Mouse (Mus musculus): ENCODE data around the gene Rbm19. TPM values are rescaled to one million over a fixed set of nuclear protein-coding genes. Genes with fewer than 3 reads are reported as not detected.

The Rbm19 gene
- polyA plus RNA-seq, 1 experiment from 2014 or later, result 27.0 TPM

- Histone ChIP-seq H3K9me3 (replicated peaks; ENCODE audit: control insufficient read depth, low read length) (no peaks in the 10 kb centered on the region), H3K4me2 (ENCODE audit: low read depth, low read length) (no peak overlapping the region), H3K27me3 (ENCODE audit: control insufficient read depth, insufficient read depth, low read length) (no peaks in the 10 kb centered on the region), H3K36me3 (replicated peaks; ENCODE audit: control insufficient read depth, insufficient read depth, low read depth, low read length) (no peaks in the 10 kb centered on the region; the same call in 1 of the 2 replicates), H3K9ac (replicated peaks; ENCODE audit: low read length) (0 out of 2 replicates have a peak overlapping the region, but pooled peaks have one; percentile 19), H3K4me1 (ENCODE audit: control insufficient read depth, insufficient read depth, low read length) (peaks cover 3% of the 10 kb centered on the region; the same call in 1 of the 2 replicates), H3K27ac (replicated peaks; ENCODE audit: low read depth, low read length) (no peak overlapping the region), H3K4me3 (ENCODE audit: low read depth, low read length) (no peak overlapping the region)
- ATAC-seq (replicated peaks; ENCODE audit: insufficient number of reproducible peaks, low FRiP score, low TSS enrichment, low read depth) (peak; percentile 73), DNase-seq (ENCODE audit: low spot score) (peak; percentile 82)
- 34% methylated on average over 11 of the region's 11 CpGs for WGBS
These were observed 29.8 kb downstream of the Rbm19 start for GRCm38 (mm10) chr5:120146051-120146385.

DNA sequence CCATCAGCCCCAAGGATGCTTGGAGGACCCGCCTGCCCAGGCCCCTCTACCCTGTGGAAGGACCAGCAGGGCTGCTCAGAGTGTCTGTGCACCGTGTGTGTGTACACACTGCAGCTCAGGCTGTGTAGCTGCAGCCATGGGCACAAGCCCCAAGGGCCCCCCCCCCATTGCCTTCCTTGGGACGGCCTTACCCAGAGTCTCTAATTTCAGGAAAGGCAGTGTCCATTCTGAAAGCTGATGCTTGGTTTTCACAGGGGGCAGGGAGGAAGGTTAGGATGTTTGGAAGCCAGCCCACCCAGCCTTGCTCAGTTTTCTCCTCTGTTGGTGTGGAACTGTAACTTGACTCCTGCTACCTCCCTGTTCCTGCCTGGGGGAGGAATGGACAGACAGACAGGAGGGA lies 30.6 kb downstream of the Rbm19 start:
- no peaks in the 10 kb centered on the region for H3K9me3 ChIP-seq (replicated peaks; ENCODE audit: control insufficient read depth, low read length)
- no peak overlapping the region for H3K27ac ChIP-seq (replicated peaks; ENCODE audit: low read depth, low read length)
- ATAC-seq (replicated peaks; ENCODE audit: insufficient number of reproducible peaks, low FRiP score, low TSS enrichment, low read depth), result peak; percentile 50; the same call in 1 of the 2 replicates
- no peak overlapping the region for H3K4me2 ChIP-seq (ENCODE audit: low read depth, low read length)
- 43% methylated on average over 3 of the region's 3 CpGs for WGBS
- H3K36me3 ChIP-seq (replicated peaks; ENCODE audit: control insufficient read depth, insufficient read depth, low read depth, low read length), result no peaks in the 10 kb centered on the region; the same call in 1 of the 2 replicates
- DNase-seq (ENCODE audit: low spot score), result peak; percentile 48
- no peak overlapping the region for H3K4me3 ChIP-seq (ENCODE audit: low read depth, low read length)
- no peaks in the 10 kb centered on the region for H3K27me3 ChIP-seq (ENCODE audit: control insufficient read depth, insufficient read depth, low read length)
- no peak overlapping the region for H3K9ac ChIP-seq (replicated peaks; ENCODE audit: low read length)
- H3K4me1 ChIP-seq (ENCODE audit: control insufficient read depth, insufficient read depth, low read length), result peaks cover 3% of the 10 kb centered on the region; the same call in 1 of the 2 replicates

DNA sequence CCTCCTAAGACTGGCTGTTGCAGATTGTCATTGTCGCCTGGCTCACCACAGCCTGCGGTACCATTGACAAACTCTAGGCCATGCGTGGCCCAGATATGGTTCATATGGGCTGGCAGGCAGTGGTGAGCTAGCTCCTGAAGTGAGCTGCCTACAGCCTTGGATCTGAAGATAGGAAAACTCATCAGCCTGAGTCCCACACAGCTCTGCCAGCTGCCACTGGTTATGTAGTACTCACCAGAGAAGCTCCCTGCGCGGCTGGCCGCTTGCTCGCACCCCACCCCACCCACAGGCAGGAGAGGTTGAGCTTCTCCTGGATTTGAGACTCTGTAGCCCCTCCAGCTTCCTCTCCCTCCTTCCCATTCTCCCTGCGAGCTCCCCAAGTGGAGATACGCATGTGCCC lies 32.0 kb downstream of the Rbm19 start:
- Histone ChIP-seq H3K9me3 (replicated peaks; ENCODE audit: control insufficient read depth, low read length) (no peaks in the 10 kb centered on the region), H3K4me3 (ENCODE audit: low read depth, low read length) (no peak overlapping the region), H3K27me3 (ENCODE audit: control insufficient read depth, insufficient read depth, low read length) (no peaks in the 10 kb centered on the region), H3K27ac (replicated peaks; ENCODE audit: low read depth, low read length) (no peak overlapping the region), H3K9ac (replicated peaks; ENCODE audit: low read length) (no peak overlapping the region), H3K4me1 (ENCODE audit: control insufficient read depth, insufficient read depth, low read length) (peaks cover 3% of the 10 kb centered on the region; the same call in 1 of the 2 replicates), H3K36me3 (replicated peaks; ENCODE audit: control insufficient read depth, insufficient read depth, low read depth, low read length) (no peaks in the 10 kb centered on the region; the same call in 1 of the 2 replicates), H3K4me2 (ENCODE audit: low read depth, low read length) (no peak overlapping the region)
- DNase-seq (ENCODE audit: low spot score), result no peak
- no peak for ATAC-seq (replicated peaks; ENCODE audit: insufficient number of reproducible peaks, low FRiP score, low TSS enrichment, low read depth)
- 90% methylated on average over 9 of the region's 9 CpGs for WGBS

- Histone ChIP-seq H3K27me3 (ENCODE audit: control insufficient read depth, insufficient read depth, low read length) (no peaks in the 10 kb centered on the region), H3K27ac (replicated peaks; ENCODE audit: low read depth, low read length) (no peak overlapping the region), H3K4me3 (ENCODE audit: low read depth, low read length) (no peak overlapping the region), H3K9me3 (replicated peaks; ENCODE audit: control insufficient read depth, low read length) (no peaks in the 10 kb centered on the region), H3K4me1 (ENCODE audit: control insufficient read depth, insufficient read depth, low read length) (peaks cover 3% of the 10 kb centered on the region; the same call in 1 of the 2 replicates), H3K9ac (replicated peaks; ENCODE audit: low read length) (no peak overlapping the region), H3K4me2 (ENCODE audit: low read depth, low read length) (no peak overlapping the region), H3K36me3 (replicated peaks; ENCODE audit: control insufficient read depth, insufficient read depth, low read depth, low read length) (no peaks in the 10 kb centered on the region)
- DNase-seq (ENCODE audit: low spot score) (no peak), ATAC-seq (replicated peaks; ENCODE audit: insufficient number of reproducible peaks, low FRiP score, low TSS enrichment, low read depth) (no peak)
- WGBS, result 79% methylated on average over 4 of the region's 4 CpGs
These were observed 34.9 kb downstream of the Rbm19 start for GRCm38 (mm10) chr5:120151145-120151544.

GRCm38 (mm10) chr5:120153140-120153539 lies 36.9 kb downstream of the Rbm19 start:
- no peaks in the 10 kb centered on the region for H3K9me3 ChIP-seq (replicated peaks; ENCODE audit: control insufficient read depth, low read length)
- no peak overlapping the region for H3K9ac ChIP-seq (replicated peaks; ENCODE audit: low read length)
- DNase-seq (ENCODE audit: low spot score), result no peak
- 92% methylated on average over 3 of the region's 3 CpGs for WGBS
- H3K4me3 ChIP-seq (ENCODE audit: low read depth, low read length), result no peak overlapping the region
- ATAC-seq (replicated peaks; ENCODE audit: insufficient number of reproducible peaks, low FRiP score, low TSS enrichment, low read depth), result no peak
- no peaks in the 10 kb centered on the region for H3K36me3 ChIP-seq (replicated peaks; ENCODE audit: control insufficient read depth, insufficient read depth, low read depth, low read length)
- no peak overlapping the region for H3K4me2 ChIP-seq (ENCODE audit: low read depth, low read length)
- no peaks in the 10 kb centered on the region for H3K4me1 ChIP-seq (ENCODE audit: control insufficient read depth, insufficient read depth, low read length)
- H3K27me3 ChIP-seq (ENCODE audit: control insufficient read depth, insufficient read depth, low read length), result no peaks in the 10 kb centered on the region
- no peak overlapping the region for H3K27ac ChIP-seq (replicated peaks; ENCODE audit: low read depth, low read length)

DNA sequence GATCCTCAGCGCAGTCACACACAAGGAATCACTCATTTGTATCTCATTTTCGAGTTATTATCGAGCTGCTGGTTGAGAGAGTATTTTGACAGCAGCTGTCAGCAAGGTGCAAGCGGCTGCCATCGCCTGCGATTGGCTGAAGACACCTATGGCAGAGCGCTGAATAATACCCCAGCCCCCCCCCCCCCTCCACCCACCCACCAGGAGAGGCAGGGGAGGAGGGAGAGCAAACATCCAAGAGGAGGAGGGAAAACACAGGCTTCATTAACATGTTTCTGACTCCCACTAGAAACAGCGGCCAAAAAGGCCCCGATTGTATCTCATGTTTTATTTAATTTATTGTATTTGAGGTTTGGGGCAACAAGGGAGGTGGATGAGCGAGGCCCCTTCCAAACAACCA lies 39.4 kb downstream of the Rbm19 start:
- Histone ChIP-seq H3K9ac (replicated peaks; ENCODE audit: low read length) (no peak overlapping the region), H3K9me3 (replicated peaks; ENCODE audit: control insufficient read depth, low read length) (no peaks in the 10 kb centered on the region), H3K27me3 (ENCODE audit: control insufficient read depth, insufficient read depth, low read length) (no peaks in the 10 kb centered on the region), H3K4me3 (ENCODE audit: low read depth, low read length) (no peak overlapping the region), H3K4me1 (ENCODE audit: control insufficient read depth, insufficient read depth, low read length) (no peaks in the 10 kb centered on the region), H3K36me3 (replicated peaks; ENCODE audit: control insufficient read depth, insufficient read depth, low read depth, low read length) (no peaks in the 10 kb centered on the region), H3K27ac (replicated peaks; ENCODE audit: low read depth, low read length) (no peak overlapping the region), H3K4me2 (ENCODE audit: low read depth, low read length) (no peak overlapping the region)
- no peak for DNase-seq (ENCODE audit: low spot score)
- no peak for ATAC-seq (replicated peaks; ENCODE audit: insufficient number of reproducible peaks, low FRiP score, low TSS enrichment, low read depth)
- WGBS, result 79% methylated on average over 10 of the region's 10 CpGs

DNA sequence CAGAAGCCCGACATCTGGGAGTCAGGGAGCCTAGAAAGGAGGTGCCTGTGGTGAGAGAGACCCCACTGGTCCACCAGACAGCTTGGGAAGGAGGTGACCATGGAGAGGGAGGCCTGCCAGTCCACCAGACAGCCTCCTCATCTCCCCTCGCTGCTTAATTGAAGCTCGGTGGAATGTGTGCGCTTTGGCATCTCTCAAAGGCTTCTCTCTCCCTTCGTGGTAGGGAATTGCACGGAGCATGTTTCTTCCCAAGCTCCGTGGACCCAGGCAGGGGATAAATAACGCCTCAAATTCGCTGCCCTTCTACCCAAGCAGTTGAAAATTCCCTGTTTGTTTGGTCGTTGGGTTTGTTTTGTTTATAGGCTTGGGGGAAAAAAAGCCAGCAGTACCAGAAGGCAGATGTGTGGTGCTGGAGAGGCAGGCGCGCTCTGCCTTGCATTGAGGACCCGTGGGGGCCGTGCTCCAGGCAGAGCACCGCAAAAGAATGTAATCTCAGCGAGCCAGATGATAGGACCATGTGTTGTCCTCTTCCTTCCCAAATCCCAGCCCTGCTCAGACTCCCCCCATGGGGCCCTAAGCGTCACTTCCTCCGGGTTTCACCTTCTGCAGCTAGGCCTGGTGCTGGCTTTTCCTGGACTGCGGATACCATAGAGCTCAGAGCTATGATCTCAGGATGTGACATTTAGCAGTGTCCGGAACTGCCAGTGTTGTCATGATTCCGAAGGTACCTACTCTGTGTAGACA lies 40.1 kb downstream of the Rbm19 start:
- no peaks in the 10 kb centered on the region for H3K9me3 ChIP-seq (replicated peaks; ENCODE audit: control insufficient read depth, low read length)
- no peak overlapping the region for H3K4me2 ChIP-seq (ENCODE audit: low read depth, low read length)
- ATAC-seq (replicated peaks; ENCODE audit: insufficient number of reproducible peaks, low FRiP score, low TSS enrichment, low read depth) (no peak), DNase-seq (ENCODE audit: low spot score) (no peak)
- no peak overlapping the region for H3K4me3 ChIP-seq (ENCODE audit: low read depth, low read length)
- no peak overlapping the region for H3K27ac ChIP-seq (replicated peaks; ENCODE audit: low read depth, low read length)
- H3K36me3 ChIP-seq (replicated peaks; ENCODE audit: control insufficient read depth, insufficient read depth, low read depth, low read length), result no peaks in the 10 kb centered on the region
- H3K27me3 ChIP-seq (ENCODE audit: control insufficient read depth, insufficient read depth, low read length), result no peaks in the 10 kb centered on the region
- H3K4me1 ChIP-seq (ENCODE audit: control insufficient read depth, insufficient read depth, low read length), result no peaks in the 10 kb centered on the region
- WGBS, result 66% methylated on average over 21 of the region's 21 CpGs
- H3K9ac ChIP-seq (replicated peaks; ENCODE audit: low read length), result no peak overlapping the region

- ATAC-seq (replicated peaks; ENCODE audit: insufficient number of reproducible peaks, low FRiP score, low TSS enrichment, low read depth), result no peak
- Histone ChIP-seq H3K4me1 (ENCODE audit: control insufficient read depth, insufficient read depth, low read length) (no peaks in the 10 kb centered on the region), H3K27me3 (ENCODE audit: control insufficient read depth, insufficient read depth, low read length) (no peaks in the 10 kb centered on the region), H3K9me3 (replicated peaks; ENCODE audit: control insufficient read depth, low read length) (no peaks in the 10 kb centered on the region), H3K27ac (replicated peaks; ENCODE audit: low read depth, low read length) (no peak overlapping the region), H3K9ac (replicated peaks; ENCODE audit: low read length) (no peak overlapping the region), H3K36me3 (replicated peaks; ENCODE audit: control insufficient read depth, insufficient read depth, low read depth, low read length) (no peaks in the 10 kb centered on the region), H3K4me3 (ENCODE audit: low read depth, low read length) (no peak overlapping the region), H3K4me2 (ENCODE audit: low read depth, low read length) (no peak overlapping the region)
- DNase-seq (ENCODE audit: low spot score), result no peak
- WGBS, result 84% methylated on average over 3 of the region's 3 CpGs
These were observed 40.9 kb downstream of the Rbm19 start for GRCm38 (mm10) chr5:120157115-120157514.
